Mouse (Mus musculus) erythroid progenitor cell, adult 5-6 weeks (primary cell): ENCODE data around the gene 2610028H24Rik. TPM values are rescaled to one million over a fixed set of nuclear protein-coding genes. Genes with fewer than 3 reads are reported as not detected.
A peak's percentile ranks its signal among the peaks of the same experiment; 100 is the strongest.

Experiments used
- ATAC-seq: replicated peaks from 2 replicates; pipeline ENCODE4 v1.8.0; 2016; ENCODE audit warnings: moderate number of reproducible peaks, mild to moderate bottlenecking, moderate TSS enrichment, inconsistent platforms; ENCODE audit not compliant: poor library complexity, low FRiP score, severe bottlenecking
- total RNA-seq, 2 experiments: library from RNA; stranded (forward) in 1 of 2; stranded (reverse) in 1 of 2; fragments of 150-400 nt in 1 of 2; fragments of 186-747, 209-891 nt in 1 of 2; gene quantifications; 2 replicates each; pipeline versions ENCODE4 v1.2.3 to v1.2.4; 2015 to 2017; ENCODE audit warnings: low replicate concordance in 2 of 2

2610028H24Rik gene
- total RNA-seq (2015; ENCODE audit: low replicate concordance) (not detected in 2 replicates), total RNA-seq (2017; ENCODE audit: low replicate concordance) (not detected in 2 replicates)

DNA sequence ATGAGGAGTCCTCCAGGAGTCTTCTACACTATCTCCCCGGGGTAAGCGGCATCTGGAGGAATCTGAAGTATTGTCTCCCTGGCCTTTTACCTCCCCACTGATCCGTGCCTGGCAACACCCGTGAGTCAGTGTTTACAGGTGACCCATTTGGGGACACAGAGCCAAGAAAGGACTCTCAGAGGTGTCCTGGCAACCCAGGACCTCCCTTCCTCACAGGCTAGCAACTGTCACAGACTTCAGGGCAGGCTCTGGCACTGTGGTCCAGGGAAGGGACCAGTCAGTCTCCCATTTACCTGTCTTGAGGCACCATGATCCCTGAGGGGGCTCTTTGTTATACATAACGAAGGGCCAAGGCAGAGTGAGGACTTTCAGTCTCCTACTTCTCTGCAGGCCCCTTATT, at the start of gene 2610028H24Rik:
TSS of gene 2610028H24Rik (plus strand) at position 231 of the 400 bp plus-strand sequence.
- ATAC-seq = no peak

DNA sequence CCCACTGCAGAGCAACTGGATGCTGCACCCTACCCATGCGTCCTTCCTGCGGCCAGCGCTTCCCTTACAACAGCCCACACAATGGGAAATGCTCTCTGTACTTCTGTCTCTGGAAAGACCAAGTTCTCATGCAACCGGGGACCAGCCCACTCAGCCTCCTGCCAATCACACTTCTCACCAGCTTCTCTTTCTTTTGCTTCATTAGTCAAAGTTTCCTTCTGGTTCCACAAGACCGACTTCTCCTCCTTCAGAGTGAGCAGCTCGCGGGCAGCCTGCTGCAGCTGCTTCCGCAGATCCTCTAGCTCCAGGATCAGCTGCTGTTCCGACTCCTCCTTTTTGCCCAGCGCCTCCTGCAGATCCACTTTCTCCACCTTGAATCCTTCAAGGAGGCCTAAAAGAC, 40.4 kb upstream of the 2610028H24Rik start:
- ATAC-seq = no peak

DNA sequence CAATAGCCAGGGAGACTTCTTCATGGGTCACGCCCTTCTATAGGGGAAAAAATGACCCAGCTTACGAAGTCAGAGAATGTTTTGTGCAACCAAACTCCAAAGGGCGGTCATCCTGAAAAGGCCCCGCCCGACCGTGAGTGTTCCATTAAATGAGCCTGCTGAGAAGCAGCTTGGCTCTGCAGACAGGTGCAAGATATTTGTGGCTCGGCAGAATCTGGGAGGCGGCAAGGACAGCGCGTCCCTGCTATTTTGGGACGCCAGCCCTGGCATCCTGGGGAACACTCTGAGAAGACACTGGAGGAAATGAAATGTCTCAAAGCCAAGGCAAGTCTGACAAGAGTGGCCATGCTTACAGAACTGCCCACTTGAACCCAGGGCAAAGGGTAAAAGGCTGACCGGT, 32.1 kb upstream of the 2610028H24Rik start:
- no peak for ATAC-seq

GRCm38 (mm10) chr10:76425674-76426073, 23.2 kb upstream of the 2610028H24Rik start:
- no peak for ATAC-seq

DNA sequence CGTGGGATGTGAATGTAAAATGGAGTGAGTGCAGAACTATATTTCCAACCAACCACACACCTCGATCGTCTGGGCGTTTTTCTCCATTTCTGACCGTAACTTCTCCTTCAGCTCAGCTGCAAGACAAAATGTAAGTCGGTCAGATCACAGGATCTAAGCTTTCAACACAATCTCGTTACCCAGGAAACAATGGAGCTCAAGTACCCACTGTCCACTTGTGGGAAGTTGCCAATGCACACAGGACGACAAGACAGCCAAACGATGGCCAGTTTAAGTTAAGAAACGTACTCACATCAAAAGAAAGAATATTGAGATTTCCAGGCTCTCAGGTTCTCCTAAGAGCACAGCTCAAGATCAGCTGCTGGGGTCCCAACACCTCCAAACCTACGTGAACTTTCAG, 15.0 kb upstream of the 2610028H24Rik start:
- ATAC-seq = no peak

- ATAC-seq = no peak
Measured at GRCm38 (mm10) chr10:76439107-76439890, 9.6 kb upstream of the 2610028H24Rik start.

DNA sequence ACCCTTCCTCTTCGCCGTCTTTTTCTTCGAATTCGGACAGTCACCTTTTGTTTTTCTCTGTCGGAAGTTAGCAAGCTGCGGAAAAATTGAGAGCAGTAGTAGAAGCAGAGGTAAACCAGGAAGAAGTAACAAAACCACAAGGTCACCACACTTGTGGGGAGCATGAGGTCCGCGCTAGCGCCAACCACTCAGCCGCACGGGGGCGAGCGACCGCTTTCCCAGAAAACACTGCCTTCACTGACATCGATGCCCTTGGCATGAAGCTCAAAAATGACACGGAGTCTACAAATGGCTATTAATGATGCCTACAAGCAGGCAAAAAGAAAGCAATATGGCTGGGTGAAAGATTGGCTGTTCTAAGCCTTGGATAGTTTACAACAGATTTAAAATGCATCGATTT, 8.6 kb upstream of the 2610028H24Rik start, which contains the start of gene AC141477.1:
TSS of gene AC141477.1 (minus strand) at position 164 of the 400 bp plus-strand sequence.
- ATAC-seq = no peak

GRCm38 (mm10) chr10:76442178-76443088, 6.4 kb upstream of the 2610028H24Rik start, which contains the start of gene Pcnt:
Gene Pcnt, minus strand, starts transcription at chr10:76442786.
- ATAC-seq = peak; percentile 92

DNA sequence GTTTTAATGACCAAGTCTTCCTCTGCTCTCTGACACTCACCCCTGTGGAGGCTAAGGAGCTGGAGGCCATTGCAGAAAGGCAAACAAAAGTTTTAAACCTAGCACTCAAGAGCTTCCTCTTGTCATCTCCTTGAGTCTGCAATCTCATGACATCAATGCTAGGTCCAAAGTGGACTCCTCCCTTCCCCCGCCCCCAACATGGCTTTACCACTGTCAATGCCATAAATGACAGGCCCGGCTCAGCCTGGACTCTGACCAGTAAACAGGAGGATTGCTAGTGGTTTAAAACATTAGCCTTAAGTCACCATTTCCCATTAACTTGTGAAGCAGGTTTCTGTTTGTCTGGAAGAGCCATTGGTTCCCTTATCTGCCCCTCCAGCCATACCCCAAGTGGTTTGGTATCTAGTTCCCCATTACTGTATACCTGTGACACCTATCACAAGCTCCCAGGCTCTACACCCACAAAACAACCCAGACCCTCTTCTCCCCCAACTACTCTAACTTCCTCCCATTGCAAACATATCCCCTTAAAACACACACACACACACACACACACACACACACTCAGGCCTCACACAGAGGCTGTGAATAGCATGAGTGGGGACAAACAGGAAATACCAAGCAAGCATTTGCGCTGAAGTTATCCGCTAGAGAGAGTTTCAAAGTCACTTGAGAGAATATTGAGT, 2.7 kb upstream of the 2610028H24Rik start:
- no peak for ATAC-seq

- no peak for ATAC-seq
Measured at GRCm38 (mm10) chr10:76447406-76448229, 1.3 kb upstream of the 2610028H24Rik start.

DNA sequence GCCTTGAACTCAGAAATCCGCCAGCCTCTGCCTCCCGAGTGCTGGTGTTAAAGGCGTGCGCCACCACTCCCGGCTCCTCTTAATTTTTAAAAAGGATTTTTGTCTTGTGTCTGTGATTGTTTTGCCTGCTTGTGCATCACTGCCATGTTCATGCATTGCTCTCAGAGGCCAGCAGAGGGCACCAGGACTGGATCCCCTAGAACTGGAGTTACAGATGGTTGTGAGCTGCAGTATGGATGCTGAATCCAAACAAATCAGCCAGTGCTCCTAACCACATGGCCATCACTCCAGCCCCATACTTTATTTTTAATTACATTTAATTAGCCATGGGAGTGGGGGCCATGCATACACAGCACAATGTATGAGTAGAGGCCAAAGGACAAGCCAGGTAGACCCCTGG, 6.4 kb downstream of the 2610028H24Rik start:
- ATAC-seq = 0 out of 2 replicates have a peak, but pooled peaks have one; percentile 58

DNA sequence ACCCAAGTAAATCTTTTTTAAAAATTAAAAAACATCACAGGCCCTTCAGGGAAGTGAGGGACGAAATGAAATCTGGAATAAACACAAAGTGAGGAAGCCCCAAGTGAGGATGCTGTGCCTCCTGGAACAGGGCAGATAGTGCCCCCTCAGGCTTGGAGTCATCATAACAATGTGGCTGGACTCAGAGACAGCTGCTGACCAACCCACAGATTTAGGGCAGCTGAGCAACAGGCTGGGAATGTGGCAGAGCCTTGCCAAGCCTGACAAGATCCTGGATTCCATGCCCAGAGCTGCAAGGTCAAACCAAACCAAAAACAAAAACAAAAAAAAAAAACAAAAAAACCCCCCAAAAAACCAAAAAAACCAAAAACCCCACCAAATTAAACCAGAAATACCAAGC, 12.4 kb downstream of the 2610028H24Rik start:
- no peak for ATAC-seq

GRCm38 (mm10) chr10:76462312-76462711, 13.4 kb downstream of the 2610028H24Rik start:
- no peak for ATAC-seq

DNA sequence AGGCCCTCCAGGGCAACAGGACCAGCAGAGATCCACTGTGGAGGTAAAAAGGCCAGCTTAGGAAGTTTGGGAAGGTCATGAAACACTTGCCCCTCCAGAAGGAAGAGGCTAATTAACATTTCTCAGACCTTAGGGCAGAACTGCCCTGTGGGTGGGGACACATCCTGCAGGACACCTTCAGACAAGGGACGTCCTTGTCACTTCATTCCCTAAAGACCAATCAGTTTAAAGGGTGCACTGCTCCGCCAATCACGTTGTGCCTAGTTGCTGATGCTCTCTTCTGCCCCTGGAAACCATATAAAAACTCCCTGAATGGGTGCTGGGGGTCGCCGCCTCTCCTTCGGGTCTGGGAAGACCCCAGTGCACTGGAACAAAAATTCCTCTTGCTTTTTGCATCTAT, 13.8 kb downstream of the 2610028H24Rik start:
- ATAC-seq = no peak

- peak; percentile 99 for ATAC-seq
Measured at GRCm38 (mm10) chr10:76468203-76469162, 19.6 kb downstream of the 2610028H24Rik start, which contains the start of the genes Mcm3ap and Ybey. Gene Mcm3ap, plus strand, starts transcription at chr10:76468927. Gene Ybey, minus strand, starts transcription at chr10:76469114.

DNA sequence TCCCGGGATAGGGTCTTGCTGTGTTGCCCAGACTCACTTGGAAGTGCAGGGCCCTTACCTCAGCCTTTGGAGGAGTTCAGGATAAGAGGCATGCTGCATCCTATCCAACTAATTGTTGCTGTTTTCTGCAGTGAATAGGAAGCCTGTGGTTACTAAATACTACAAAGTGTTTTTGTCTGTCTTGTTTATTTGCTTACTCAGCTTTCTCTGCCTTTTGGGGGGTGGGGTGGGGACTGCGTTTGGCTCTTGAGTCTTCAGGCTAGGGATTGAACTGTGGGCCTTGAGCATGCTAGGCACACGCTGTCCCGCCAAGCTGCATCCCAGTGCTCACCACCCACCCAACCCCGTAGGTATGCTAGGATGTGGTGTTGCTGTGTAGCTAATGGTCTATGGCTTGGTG, 24.9 kb downstream of the 2610028H24Rik start:
- no peak for ATAC-seq

DNA sequence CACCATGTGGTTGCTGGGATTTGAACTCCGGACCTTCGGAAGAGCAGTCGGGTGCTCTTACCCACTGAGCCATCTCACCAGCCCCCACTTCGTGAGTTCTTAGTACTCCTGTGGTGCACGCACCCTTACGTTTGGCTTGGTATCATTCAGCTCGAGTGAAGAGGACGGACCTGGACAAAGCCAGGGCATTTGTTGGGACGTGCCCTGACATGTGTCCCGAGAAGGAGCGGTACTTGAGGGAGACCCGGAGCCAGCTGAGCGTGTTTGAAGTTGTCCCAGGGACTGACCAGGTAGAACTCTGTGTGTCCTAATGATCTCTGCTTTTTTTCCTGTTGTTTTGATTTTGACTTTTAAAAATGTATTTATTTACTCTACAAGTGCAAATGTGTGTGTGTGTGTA, 32.0 kb downstream of the 2610028H24Rik start:
- ATAC-seq = no peak

DNA sequence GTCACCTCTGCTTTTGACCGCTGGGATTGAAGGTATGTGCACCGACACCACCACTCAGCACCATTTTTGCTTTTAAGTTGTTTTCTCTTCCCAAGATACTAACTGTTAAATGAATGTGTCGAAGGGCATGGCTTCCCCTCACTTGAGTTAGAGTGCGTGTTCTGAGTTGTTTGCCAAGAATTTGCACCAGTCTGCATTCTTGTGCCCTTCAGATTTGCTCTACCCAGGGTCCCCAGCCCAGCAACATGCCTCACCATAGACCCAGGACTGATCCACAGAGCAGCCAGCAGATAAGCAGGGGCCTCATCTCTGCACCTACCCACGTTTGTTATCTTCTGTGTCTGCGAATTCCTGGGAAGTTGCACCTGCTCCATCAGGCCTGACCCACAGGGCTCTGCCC, 32.6 kb downstream of the 2610028H24Rik start:
- no peak for ATAC-seq
